Mouse (Mus musculus): ENCODE results near the gene Olfr548-ps1. TPM values are rescaled to one million over a fixed set of nuclear protein-coding genes. Genes with fewer than 3 reads are reported as not detected.

The Olfr548-ps1 gene
- polyA plus RNA-seq, 1 experiment from 2014 or later = not detected

- Histone ChIP-seq H3K9ac (no peak overlapping the region), H3K4me1 (ENCODE audit: insufficient read depth) (no peaks in the 10 kb centered on the region), H3K4me3 (ENCODE audit: low read depth, low read length) (no peak overlapping the region), H3K9me3 (ENCODE audit: low read depth, low read length) (no peaks in the 10 kb centered on the region), H3K27me3 (ENCODE audit: insufficient read depth, low read length) (no peaks in the 10 kb centered on the region; the same call in 1 of the 2 replicates), H3K36me3 (ENCODE audit: insufficient read depth) (no peaks in the 10 kb centered on the region), H3K4me2 (no peak overlapping the region), H3K27ac (ENCODE audit: low read depth) (no peak overlapping the region)
- no peak for TF ChIP-seq CTCF (IDR thresholded peaks at IDR 0.05; ENCODE audit: low read depth)
- DNase-seq (no peak), ATAC-seq (ENCODE audit: insufficient read depth) (no peak)
- WGBS = 85% methylated on average over 10 of the region's 10 CpGs
These were observed 28.8 kb upstream of the Olfr548-ps1 start for GRCm38 (mm10) chr7:102511927-102512326.

- Histone ChIP-seq H3K4me3 (ENCODE audit: low read depth, low read length) (peak overlapping the region; percentile 42), H3K27ac (ENCODE audit: low read depth) (no peak overlapping the region), H3K9ac (peak overlapping the region; percentile 64), H3K4me1 (ENCODE audit: insufficient read depth) (no peaks in the 10 kb centered on the region), H3K27me3 (ENCODE audit: insufficient read depth, low read length) (no peaks in the 10 kb centered on the region; the same call in 1 of the 2 replicates), H3K4me2 (peak overlapping the region; percentile 89), H3K36me3 (ENCODE audit: insufficient read depth) (no peaks in the 10 kb centered on the region), H3K9me3 (ENCODE audit: low read depth, low read length) (no peaks in the 10 kb centered on the region)
- ATAC-seq (ENCODE audit: insufficient read depth) (peak; percentile 96), DNase-seq (peak; percentile 95)
- WGBS = under 1% methylated on average over 54 of the region's 54 CpGs
- TF ChIP-seq CTCF (IDR thresholded peaks at IDR 0.05; ENCODE audit: low read depth) = peak; percentile 79
These were observed 27.8 kb upstream of the Olfr548-ps1 start for GRCm38 (mm10) chr7:102512814-102513435.

DNA sequence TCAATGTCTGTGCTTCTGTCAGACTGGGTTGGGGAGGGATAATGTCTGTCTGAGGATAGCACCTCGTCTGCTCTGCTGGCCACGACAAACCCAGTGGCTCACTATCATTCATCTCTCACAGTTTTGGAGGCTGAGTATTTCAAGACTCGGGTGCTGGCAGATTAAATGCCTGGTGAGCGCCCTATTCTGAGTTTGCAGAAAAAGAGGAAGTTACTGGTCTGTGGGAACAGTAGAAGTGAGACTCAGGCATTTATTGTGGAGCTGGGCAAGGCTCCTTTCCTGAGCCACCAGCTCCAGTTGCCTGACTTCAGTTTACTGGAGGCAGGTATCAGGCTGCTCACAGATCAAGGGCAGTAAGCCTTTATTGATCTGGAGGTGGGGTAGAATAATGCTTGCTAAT is 26.6 kb upstream of the Olfr548-ps1 start:
- Histone ChIP-seq H3K27ac (ENCODE audit: low read depth) (no peak overlapping the region), H3K9ac (no peak overlapping the region), H3K9me3 (ENCODE audit: low read depth, low read length) (no peaks in the 10 kb centered on the region), H3K4me1 (ENCODE audit: insufficient read depth) (no peaks in the 10 kb centered on the region), H3K4me2 (no peak overlapping the region), H3K36me3 (ENCODE audit: insufficient read depth) (no peaks in the 10 kb centered on the region), H3K27me3 (ENCODE audit: insufficient read depth, low read length) (no peaks in the 10 kb centered on the region; the same call in 1 of the 2 replicates), H3K4me3 (ENCODE audit: low read depth, low read length) (no peak overlapping the region)
- 37% methylated on average over 4 of the region's 4 CpGs for WGBS
- DNase-seq (no peak), ATAC-seq (ENCODE audit: insufficient read depth) (no peak)
- no peak for TF ChIP-seq CTCF (IDR thresholded peaks at IDR 0.05; ENCODE audit: low read depth)

GRCm38 (mm10) chr7:102516261-102517050 is 24.2 kb upstream of the Olfr548-ps1 start:
- H3K27ac ChIP-seq (ENCODE audit: low read depth) = no peak overlapping the region
- 56% methylated on average over 10 of the region's 10 CpGs for WGBS
- no peaks in the 10 kb centered on the region for H3K9me3 ChIP-seq (ENCODE audit: low read depth, low read length)
- H3K36me3 ChIP-seq (ENCODE audit: insufficient read depth) = no peaks in the 10 kb centered on the region
- no peaks in the 10 kb centered on the region; the same call in 1 of the 2 replicates for H3K27me3 ChIP-seq (ENCODE audit: insufficient read depth, low read length)
- H3K4me1 ChIP-seq (ENCODE audit: insufficient read depth) = no peaks in the 10 kb centered on the region
- TF ChIP-seq CTCF (IDR thresholded peaks at IDR 0.05; ENCODE audit: low read depth) = no peak
- no peak overlapping the region for H3K4me3 ChIP-seq (ENCODE audit: low read depth, low read length)
- ATAC-seq (ENCODE audit: insufficient read depth) (no peak), DNase-seq (no peak)
- no peak overlapping the region for H3K4me2 ChIP-seq
- H3K9ac ChIP-seq = no peak overlapping the region

- ATAC-seq (ENCODE audit: insufficient read depth) = no peak
- Histone ChIP-seq H3K27me3 (ENCODE audit: insufficient read depth, low read length) (no peaks in the 10 kb centered on the region; the same call in 1 of the 2 replicates), H3K9me3 (ENCODE audit: low read depth, low read length) (no peaks in the 10 kb centered on the region), H3K36me3 (ENCODE audit: insufficient read depth) (no peaks in the 10 kb centered on the region), H3K4me2 (no peak overlapping the region), H3K9ac (no peak overlapping the region), H3K27ac (ENCODE audit: low read depth) (no peak overlapping the region), H3K4me1 (ENCODE audit: insufficient read depth) (no peaks in the 10 kb centered on the region), H3K4me3 (ENCODE audit: low read depth, low read length) (no peak overlapping the region)
- DNase-seq = no peak
- no peak for TF ChIP-seq CTCF (IDR thresholded peaks at IDR 0.05; ENCODE audit: low read depth)
- WGBS = 64% methylated on average over 2 of the region's 2 CpGs
These were observed 23.7 kb upstream of the Olfr548-ps1 start for GRCm38 (mm10) chr7:102517051-102517335.

DNA sequence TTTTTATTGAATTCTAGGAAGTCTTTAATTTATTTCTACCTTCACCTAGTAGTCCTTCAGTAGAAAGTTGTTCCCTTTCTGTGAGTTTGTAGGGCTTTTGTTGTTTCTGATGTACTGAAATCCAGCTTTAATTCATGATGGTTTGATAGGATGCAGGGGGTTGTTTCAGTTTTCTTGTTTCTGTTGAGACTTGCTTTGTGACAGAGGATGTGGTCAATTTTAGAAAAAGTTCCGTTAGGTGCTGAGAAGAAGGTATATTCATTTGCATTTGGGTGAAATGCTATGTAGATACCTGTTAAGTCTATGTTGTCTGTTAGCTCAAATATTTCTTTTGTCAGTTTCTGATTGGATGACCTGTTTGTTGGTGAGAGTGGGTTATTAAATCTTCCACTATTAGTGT is 11.6 kb upstream of the Olfr548-ps1 start:
- WGBS = 78% methylated on average over 1 of the region's 1 CpGs
- no peak for DNase-seq
- Histone ChIP-seq H3K27me3 (ENCODE audit: insufficient read depth, low read length) (no peaks in the 10 kb centered on the region), H3K9ac (no peak overlapping the region), H3K4me2 (no peak overlapping the region), H3K4me1 (ENCODE audit: insufficient read depth) (no peaks in the 10 kb centered on the region), H3K27ac (ENCODE audit: low read depth) (no peak overlapping the region), H3K4me3 (ENCODE audit: low read depth, low read length) (no peak overlapping the region), H3K9me3 (ENCODE audit: low read depth, low read length) (no peaks in the 10 kb centered on the region), H3K36me3 (ENCODE audit: insufficient read depth) (no peaks in the 10 kb centered on the region)
- no peak for ATAC-seq (ENCODE audit: insufficient read depth)
- no peak for TF ChIP-seq CTCF (IDR thresholded peaks at IDR 0.05; ENCODE audit: low read depth)

DNA sequence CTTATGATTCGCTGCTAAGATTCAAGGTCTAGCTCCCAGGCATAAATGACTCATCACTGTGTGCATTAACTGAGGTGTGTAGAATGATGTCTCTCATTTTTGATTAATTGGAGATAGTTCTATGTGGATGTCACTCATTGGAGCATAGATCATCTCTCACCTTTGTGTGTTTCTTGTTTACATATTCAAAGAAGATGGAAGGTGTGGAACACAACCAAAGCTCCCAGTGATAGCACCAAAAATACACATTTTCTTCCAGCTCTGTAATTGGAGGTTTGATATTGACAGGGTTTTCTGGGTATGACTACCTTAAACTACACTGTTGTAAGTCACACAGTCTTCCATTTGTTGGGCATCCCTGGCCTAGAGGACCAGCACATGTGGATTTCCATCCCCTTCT is 6.2 kb upstream of the Olfr548-ps1 start, which contains the start of gene Olfr547:
TSS of gene Olfr547 (plus strand) at position 301 of the 400 bp plus-strand sequence.
- DNase-seq (no peak), ATAC-seq (ENCODE audit: insufficient read depth) (no peak)
- Histone ChIP-seq H3K36me3 (ENCODE audit: insufficient read depth) (no peaks in the 10 kb centered on the region), H3K4me1 (ENCODE audit: insufficient read depth) (no peaks in the 10 kb centered on the region), H3K4me2 (no peak within 1 kb of the TSS), H3K4me3 (ENCODE audit: low read depth, low read length) (no peak within 1 kb of the TSS), H3K27me3 (ENCODE audit: insufficient read depth, low read length) (no peaks in the 10 kb centered on the region), H3K9me3 (ENCODE audit: low read depth, low read length) (no peaks in the 10 kb centered on the region), H3K27ac (ENCODE audit: low read depth) (no peak within 1 kb of the TSS), H3K9ac (no peak within 1 kb of the TSS)
- no peak for TF ChIP-seq CTCF (IDR thresholded peaks at IDR 0.05; ENCODE audit: low read depth)
- WGBS = 81% methylated on average over 1 of the region's 1 CpGs

Measured in lung, embryonic 14.5 days (tissue).